Mouse (Mus musculus) left cerebral cortex, postnatal 14 days (tissue): ENCODE data around the gene Fbxl22. TPM values are rescaled to one million over a fixed set of nuclear protein-coding genes. Genes with fewer than 3 reads are reported as not detected.

Experiments
- DNase-seq, 2 experiments: peaks; one replicate each; pipeline ENCODE4 v3.0.0; 2021 to 2022; ENCODE audit warnings: low spot score in 2 of 2, mixed read lengths in 1 of 2
- intact Hi-C: fragments of 180-260 bp; cut with DNase I; formaldehyde crosslinking; loops from one replicate; pipeline ENCODE4 v1.15.1; 2025
- long read RNA-seq, 2 experiments: library from polyadenylated mRNA; stranded (forward); transcript quantifications; one replicate each; pipeline ENCODE4 v2.0.0; 2021
- total RNA-seq, 2 experiments: library from RNA; stranded (reverse); gene quantifications; 2 replicates each; pipeline ENCODE4 v1.2.3; 2021

Fbxl22 gene
- under 1 TPM; 0.13 to 0.40 TPM for total RNA-seq
- long read RNA-seq, experiment 1, result 0 reads
- long read RNA-seq, experiment 2, partial matches to known transcripts, result 0 of 1 reads
- long read RNA-seq, experiment 2, other reads (novel, unspliced or antisense), result 1 of 1 reads

GRCm38 (mm10) chr9:66514256-66514770 lies at the start of gene Fbxl22:
Gene Fbxl22, minus strand, starts transcription at chr9:66514593.
- intact Hi-C loops, result loop anchor here (5.0 to 10.0 kb wide), 4 partner anchors 78 to 310 kb away; partner anchors contain the start of gene Usp3
- DNase-seq, result peak; percentile 67 to 75

GRCm38 (mm10) chr9:66562215-66562614 lies 47.8 kb upstream of the Fbxl22 start:
- intact Hi-C loops, result no loop called here
- no peak for DNase-seq

GRCm38 (mm10) chr9:66561496-66561895 lies 47.1 kb upstream of the Fbxl22 start:
- intact Hi-C loops, result no loop called here
- no peak for DNase-seq

- intact Hi-C loops, result no loop called here
- no peak for DNase-seq
These were observed 46.3 kb upstream of the Fbxl22 start for GRCm38 (mm10) chr9:66560728-66561127.

GRCm38 (mm10) chr9:66560295-66560694 lies 45.9 kb upstream of the Fbxl22 start:
- intact Hi-C loops, result no loop called here
- peak; percentile 11 to 31 for DNase-seq

GRCm38 (mm10) chr9:66558971-66559370 lies 44.6 kb upstream of the Fbxl22 start:
- intact Hi-C loops, result no loop called here
- DNase-seq, result no peak

- DNase-seq, result no peak
- intact Hi-C loops, result no loop called here
These were observed 28.4 kb upstream of the Fbxl22 start for GRCm38 (mm10) chr9:66542785-66543184.

- intact Hi-C loops, result no loop called here
- no peak for DNase-seq
These were observed 7.2 kb upstream of the Fbxl22 start for GRCm38 (mm10) chr9:66521595-66521994.

- intact Hi-C loops, result no loop called here
- DNase-seq, result no peak
These were observed 5.9 kb upstream of the Fbxl22 start for GRCm38 (mm10) chr9:66520299-66520698.

- no peak for DNase-seq
- intact Hi-C loops, result loop anchor here (10.0 kb wide), 1 partner anchor 306 kb away; no protein-coding TSS in a partner anchor
These were observed 4.5 kb upstream of the Fbxl22 start for GRCm38 (mm10) chr9:66518901-66519300.

- intact Hi-C loops, result loop anchor here (10.0 kb wide), 1 partner anchor 307 kb away; no protein-coding TSS in a partner anchor
- no peak for DNase-seq
These were observed 3.9 kb upstream of the Fbxl22 start for GRCm38 (mm10) chr9:66518251-66518650.

- intact Hi-C loops, result loop anchor here (10.0 kb wide), 1 partner anchor 307 kb away; no protein-coding TSS in a partner anchor
- DNase-seq, result no peak
These were observed 3.4 kb upstream of the Fbxl22 start for GRCm38 (mm10) chr9:66517746-66518145.

- intact Hi-C loops, result loop anchor here (10.0 kb wide), 1 partner anchor 308 kb away; no protein-coding TSS in a partner anchor
- DNase-seq, result peak in 1 of 2 experiments; percentile 27
These were observed 2.0 kb upstream of the Fbxl22 start for GRCm38 (mm10) chr9:66516296-66516940.

- DNase-seq, result peak in 1 of 2 experiments; percentile 28
- intact Hi-C loops, result loop anchor here (10.0 kb wide), 1 partner anchor 309 kb away; no protein-coding TSS in a partner anchor
These were observed 1.4 kb upstream of the Fbxl22 start for GRCm38 (mm10) chr9:66515680-66516210.

- DNase-seq, result no peak
- intact Hi-C loops, result loop anchor here (10.0 kb wide), 1 partner anchor 310 kb away; no protein-coding TSS in a partner anchor
These were observed 722 bp upstream of the Fbxl22 start for GRCm38 (mm10) chr9:66515115-66515514.

GRCm38 (mm10) chr9:66513661-66514255 lies 635 bp downstream of the Fbxl22 start:
- DNase-seq, result no peak
- intact Hi-C loops, result loop anchor here (5.0 to 10.0 kb wide), 4 partner anchors 79 to 311 kb away; partner anchors contain the start of gene Usp3

GRCm38 (mm10) chr9:66513150-66513549 lies 1.2 kb downstream of the Fbxl22 start:
- peak; percentile 51 to 72 for DNase-seq
- intact Hi-C loops, result loop anchor here (5.0 to 10.0 kb wide), 4 partner anchors 79 to 312 kb away; partner anchors contain the start of gene Usp3

GRCm38 (mm10) chr9:66512351-66512671 lies 2.1 kb downstream of the Fbxl22 start:
- intact Hi-C loops, result loop anchor here (5.0 to 10.0 kb wide), 4 partner anchors 80 to 312 kb away; partner anchors contain the start of gene Usp3
- DNase-seq, result peak; percentile 81 to 93

GRCm38 (mm10) chr9:66511580-66512350 lies 2.6 kb downstream of the Fbxl22 start:
- DNase-seq, result peak; percentile 97 to 98
- intact Hi-C loops, result loop anchor here (5.0 to 10.0 kb wide), 4 partner anchors 81 to 313 kb away; partner anchors contain the start of gene Usp3
